Mouse (Mus musculus) C2C12 (cell line): ENCODE measurements around the gene Hist1h1a.

Experiments
- CTCF ChIP-seq: IDR thresholded peaks from one replicate; pipeline ENCODE4 v1.5.1; 2011; ENCODE audit not compliant: control insufficient read depth, insufficient read depth, insufficient read length
- MAX ChIP-seq: IDR thresholded peaks from one replicate; pipeline ENCODE4 v1.6.1; 2011; ENCODE audit warnings: mild to moderate bottlenecking, control low read depth

DNA sequence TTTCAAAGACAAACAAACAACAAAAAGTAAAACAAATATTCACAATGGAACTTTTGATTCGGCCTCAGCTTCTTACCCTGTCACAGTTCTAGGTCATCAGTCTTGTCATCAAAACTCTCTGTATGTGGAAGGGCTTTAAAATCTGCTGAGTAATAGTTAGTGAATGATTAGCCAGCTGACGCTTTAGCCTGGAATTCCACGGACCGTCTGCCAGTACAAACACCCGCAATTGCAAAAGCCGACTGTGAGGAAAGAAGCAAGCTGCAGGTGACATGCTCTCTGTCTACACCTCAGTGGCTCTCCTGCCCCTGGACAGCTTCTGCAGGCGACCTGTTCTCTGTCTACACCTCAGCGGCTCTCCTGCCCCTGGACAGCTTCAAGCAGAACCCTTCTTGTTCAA, 33.0 kb upstream of the Hist1h1a start:
- no peak for TF ChIP-seq MAX
- no peak for TF ChIP-seq CTCF
